Mouse (Mus musculus) MEL (cell line): ENCODE results near the gene Srgap2.

Experiments used
- BHLHE40 ChIP-seq: IDR thresholded peaks from 2 replicates; pipeline ENCODE4 v1.6.1; 2012; ENCODE audit warnings: low read depth, mild to moderate bottlenecking, inconsistent platforms, low read length, improper control_type of control experiment, borderline replicate concordance
- CHD1 ChIP-seq: IDR thresholded peaks from 2 replicates; pipeline ENCODE4 v1.6.1; 2012; ENCODE audit warnings: low read depth, mild to moderate bottlenecking, inconsistent platforms, low read length, improper control_type of control experiment
- CTCF ChIP-seq, 3 experiments: IDR thresholded peaks in 2 of 3; conservative IDR thresholded peaks in 1 of 3; 2 replicates each; pipeline ENCODE4 v1.5.1; 2011 to 2012; ENCODE audit warnings: low read length in 3 of 3, low read depth in 2 of 3, mild to moderate bottlenecking in 2 of 3, improper control_type of control experiment in 1 of 3, inconsistent platforms in 1 of 3, mixed read lengths in 1 of 3, moderate library complexity in 1 of 3; ENCODE audit not compliant: control insufficient read depth in 1 of 3, insufficient read depth in 1 of 3, poor library complexity in 1 of 3, severe bottlenecking in 1 of 3
- E2F4 ChIP-seq: IDR thresholded peaks from 2 replicates; pipeline ENCODE4 v1.6.1; 2011; ENCODE audit warnings: low read depth, low read length, improper control_type of control experiment, borderline replicate concordance
- EP300 ChIP-seq, 2 experiments: IDR thresholded peaks; 2 replicates each; pipeline ENCODE4 v1.6.1; 2011; ENCODE audit warnings: improper control_type of control experiment in 2 of 2, low read length in 2 of 2, low read depth in 1 of 2, mild to moderate bottlenecking in 1 of 2
- POLR2A ChIP-seq, 2 experiments: IDR thresholded peaks; 2 replicates each; pipeline ENCODE4 v1.6.1; 2011 to 2012; ENCODE audit warnings: low read length in 2 of 2, mild to moderate bottlenecking in 2 of 2, control low read depth in 1 of 2, improper control_type of control experiment in 1 of 2, low read depth in 1 of 2, moderate library complexity in 1 of 2; ENCODE audit not compliant: control insufficient read depth in 1 of 2, insufficient read depth in 1 of 2, poor library complexity in 1 of 2
- POLR2AphosphoS5 ChIP-seq: IDR thresholded peaks from 2 replicates; pipeline ENCODE4 v1.6.1; 2012; ENCODE audit warnings: low read depth, borderline replicate concordance, mild to moderate bottlenecking, inconsistent platforms, low read length, moderate library complexity, mixed read lengths
- RCOR1 ChIP-seq: IDR thresholded peaks from 2 replicates; pipeline ENCODE4 v1.6.1; 2012; ENCODE audit warnings: low read depth, mild to moderate bottlenecking, inconsistent platforms, low read length, improper control_type of control experiment
- UBTF ChIP-seq: IDR thresholded peaks from 2 replicates; pipeline ENCODE4 v1.6.1; 2012; ENCODE audit warnings: low read depth, mild to moderate bottlenecking, inconsistent platforms, low read length, improper control_type of control experiment, moderate library complexity, borderline replicate concordance; ENCODE audit not compliant: insufficient read depth
- USF2 ChIP-seq, 2 experiments: IDR thresholded peaks; 2 replicates each; pipeline ENCODE4 v1.6.1; 2011 to 2012; ENCODE audit warnings: improper control_type of control experiment in 2 of 2, low read length in 2 of 2, borderline replicate concordance in 1 of 2, inconsistent platforms in 1 of 2, low read depth in 1 of 2, mild to moderate bottlenecking in 1 of 2; ENCODE audit not compliant: insufficient read depth in 1 of 2
- ZMIZ1 ChIP-seq: IDR thresholded peaks from 2 replicates; pipeline ENCODE4 v1.6.1; 2012; ENCODE audit warnings: low read depth, mild to moderate bottlenecking, inconsistent platforms, low read length, improper control_type of control experiment, moderate library complexity

DNA sequence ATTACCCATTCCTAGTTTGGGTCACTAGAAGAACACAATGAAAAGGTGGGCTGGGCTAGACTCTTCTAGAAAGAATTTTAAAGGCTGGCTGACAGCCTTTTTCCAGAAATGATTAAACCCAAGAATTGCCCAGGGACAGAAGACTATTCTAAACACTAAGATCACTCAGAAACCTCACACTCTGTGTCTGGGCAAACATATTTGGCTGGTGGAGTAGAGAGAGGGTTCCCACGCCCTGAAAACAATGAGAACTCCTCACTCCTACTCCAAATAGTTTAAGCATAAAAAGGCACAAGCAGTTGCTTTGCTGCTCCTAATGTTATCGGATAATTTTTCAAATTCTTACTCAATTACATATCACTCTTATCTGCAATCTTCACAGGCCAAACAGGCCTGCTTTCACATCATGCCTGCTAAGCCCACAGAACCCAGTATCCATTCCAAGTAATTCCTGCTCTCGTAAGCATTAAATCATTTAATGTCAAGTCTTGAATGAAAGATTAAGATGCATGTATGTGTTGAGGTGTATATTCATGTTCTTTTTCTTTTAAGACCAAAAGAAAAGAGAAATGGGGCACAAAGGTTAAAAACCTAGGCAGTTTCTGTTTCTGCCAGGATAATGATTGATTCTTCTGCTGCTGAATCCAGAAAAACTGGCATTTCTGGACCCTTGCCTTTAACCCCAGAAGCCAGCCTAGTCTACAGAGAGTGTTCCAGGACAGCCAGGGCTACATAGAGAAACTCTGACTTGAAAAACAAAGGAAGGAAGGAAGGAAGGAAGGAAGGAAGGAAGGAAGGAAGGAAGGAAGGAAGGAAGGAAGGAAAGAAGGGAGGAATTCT, 15.3 kb downstream of the Srgap2 start:
- no peak for TF ChIP-seq E2F4
- TF ChIP-seq CTCF (IDR thresholded peaks at IDR 0.05 in 2 of 3, conservative IDR thresholded peaks at IDR 0.05 in 1 of 3; ENCODE audit: control insufficient read depth in 1 of 3, insufficient read depth in 1 of 3, low read depth in 2 of 3, low read length in 3 of 3, poor library complexity in 1 of 3, severe bottlenecking in 1 of 3) = no peak
- TF ChIP-seq UBTF = no peak
- TF ChIP-seq EP300 (IDR thresholded peaks at IDR 0.05; ENCODE audit: low read depth in 1 of 2, low read length in 2 of 2) = no peak
- no peak for TF ChIP-seq ZMIZ1
- no peak for TF ChIP-seq BHLHE40
- no peak for TF ChIP-seq RCOR1
- no peak for TF ChIP-seq POLR2AphosphoS5
- TF ChIP-seq POLR2A (IDR thresholded peaks at IDR 0.05; ENCODE audit: control insufficient read depth in 1 of 2, insufficient read depth in 1 of 2, low read depth in 1 of 2, low read length in 2 of 2, poor library complexity in 1 of 2) = no peak
- no peak for TF ChIP-seq CHD1
- TF ChIP-seq USF2 (IDR thresholded peaks at IDR 0.05; ENCODE audit: borderline replicate concordance in 1 of 2, insufficient read depth in 1 of 2, low read depth in 1 of 2, low read length in 2 of 2) = no peak
